Mouse (Mus musculus) G1E-ER4 (cell line): ENCODE measurements at regions not wholly inside any gene's neighbourhood (a gene's known extent, or its start where the extent isn't known, plus 50 kb on each side); places are given as distances from the start of the nearest gene placed in this dataset.

Experiments
- GATA1 ChIP-seq: IDR thresholded peaks from one replicate; pipeline ENCODE4 v1.8.0; 2012; ENCODE audit warnings: low read length, inconsistent platforms

GRCm38 (mm10) chr17:83902523-83902922, 54.8 kb upstream of the Haao start:
- no peak for TF ChIP-seq GATA1

GRCm38 (mm10) chr17:83902091-83902490, 54.3 kb upstream of the Haao start:
- TF ChIP-seq GATA1: no peak

DNA sequence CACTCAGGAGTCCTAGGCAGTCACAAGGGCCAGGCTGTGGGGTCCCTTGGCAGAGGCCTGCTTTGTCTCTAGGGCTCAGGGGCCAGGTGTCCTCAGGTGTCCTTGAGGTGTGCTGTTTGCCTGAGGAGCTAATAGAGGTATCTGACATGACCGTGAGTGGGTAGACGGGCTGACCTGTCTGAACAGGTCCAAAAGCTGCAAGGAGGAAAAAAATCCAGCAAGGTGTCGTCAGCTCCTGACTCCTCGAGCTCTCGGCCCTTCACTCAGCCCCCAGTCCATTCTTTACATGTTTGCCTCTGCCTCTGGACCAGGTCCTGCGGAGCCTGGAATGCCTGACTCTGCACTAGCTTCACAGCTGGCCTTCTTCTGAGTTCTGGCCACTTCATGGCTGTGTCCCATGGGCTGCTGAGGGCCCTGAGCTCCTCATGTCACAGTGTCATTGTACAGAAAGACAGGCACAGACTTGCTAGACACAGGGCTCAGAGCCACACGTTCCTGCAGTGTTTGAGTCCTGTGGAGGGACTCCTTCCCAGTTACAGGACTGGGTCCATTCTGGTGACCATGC, 51.9 kb upstream of the Haao start:
- no peak for TF ChIP-seq GATA1

DNA sequence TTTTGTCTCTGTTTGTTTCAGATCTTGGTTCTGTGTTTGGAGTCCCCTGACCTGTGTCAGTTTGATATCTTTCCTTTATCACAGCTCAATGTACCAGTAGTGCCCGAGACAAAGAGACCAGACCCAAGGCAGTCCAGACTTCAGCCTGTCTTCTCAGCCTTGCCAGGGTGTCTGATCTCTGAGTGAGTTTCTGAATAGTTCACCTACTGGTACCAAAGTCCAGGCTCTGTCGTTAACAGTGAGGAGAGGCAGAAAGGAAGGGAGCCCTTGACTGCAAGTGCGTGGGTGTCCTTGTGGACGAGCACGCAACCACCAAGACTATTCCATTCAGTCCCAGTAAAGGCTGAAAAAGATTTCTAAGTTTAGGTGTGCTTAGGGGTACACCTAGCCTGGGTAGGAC, 50.8 kb upstream of the Haao start:
- TF ChIP-seq GATA1: no peak
